Mouse (Mus musculus) embryo, embryonic 10 days (tissue): Measurements from ENCODE around the gene A2ml1.
"Not testable (repeated sequence)": the region's sequence is repeated elsewhere in the genome, so short reads cannot be mapped to it uniquely, and the experiment has no call there.

ENCODE experiments used
- DNase-seq: peaks from one replicate; pipeline ENCODE4 v3.0.0-alpha.2; 2015; ENCODE audit warnings: low spot score

The A2ml1 gene

DNA sequence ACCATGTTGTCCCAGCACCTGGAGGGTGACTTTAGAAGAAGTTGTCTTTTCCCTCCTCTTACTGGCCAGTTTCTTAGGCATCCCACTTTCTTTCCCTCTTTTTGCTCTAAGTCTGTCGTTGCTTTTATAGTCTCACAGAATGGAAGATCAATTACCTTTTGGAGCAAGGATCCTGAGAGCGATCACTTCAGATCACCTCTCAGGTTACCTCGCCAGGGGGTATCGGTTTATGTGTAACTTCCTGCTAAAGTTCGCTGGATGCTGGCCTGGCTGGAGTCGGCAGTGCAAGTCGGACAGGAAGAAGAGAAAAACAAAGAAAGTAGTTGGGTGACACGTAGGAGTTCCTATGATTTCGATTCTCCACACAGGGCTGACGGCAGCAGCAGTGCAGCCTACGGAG lies at the start of gene A2ml1:
A2ml1 (minus strand) TSS at position 101 of the 400 bp plus-strand sequence.
- DNase-seq: no peak

DNA sequence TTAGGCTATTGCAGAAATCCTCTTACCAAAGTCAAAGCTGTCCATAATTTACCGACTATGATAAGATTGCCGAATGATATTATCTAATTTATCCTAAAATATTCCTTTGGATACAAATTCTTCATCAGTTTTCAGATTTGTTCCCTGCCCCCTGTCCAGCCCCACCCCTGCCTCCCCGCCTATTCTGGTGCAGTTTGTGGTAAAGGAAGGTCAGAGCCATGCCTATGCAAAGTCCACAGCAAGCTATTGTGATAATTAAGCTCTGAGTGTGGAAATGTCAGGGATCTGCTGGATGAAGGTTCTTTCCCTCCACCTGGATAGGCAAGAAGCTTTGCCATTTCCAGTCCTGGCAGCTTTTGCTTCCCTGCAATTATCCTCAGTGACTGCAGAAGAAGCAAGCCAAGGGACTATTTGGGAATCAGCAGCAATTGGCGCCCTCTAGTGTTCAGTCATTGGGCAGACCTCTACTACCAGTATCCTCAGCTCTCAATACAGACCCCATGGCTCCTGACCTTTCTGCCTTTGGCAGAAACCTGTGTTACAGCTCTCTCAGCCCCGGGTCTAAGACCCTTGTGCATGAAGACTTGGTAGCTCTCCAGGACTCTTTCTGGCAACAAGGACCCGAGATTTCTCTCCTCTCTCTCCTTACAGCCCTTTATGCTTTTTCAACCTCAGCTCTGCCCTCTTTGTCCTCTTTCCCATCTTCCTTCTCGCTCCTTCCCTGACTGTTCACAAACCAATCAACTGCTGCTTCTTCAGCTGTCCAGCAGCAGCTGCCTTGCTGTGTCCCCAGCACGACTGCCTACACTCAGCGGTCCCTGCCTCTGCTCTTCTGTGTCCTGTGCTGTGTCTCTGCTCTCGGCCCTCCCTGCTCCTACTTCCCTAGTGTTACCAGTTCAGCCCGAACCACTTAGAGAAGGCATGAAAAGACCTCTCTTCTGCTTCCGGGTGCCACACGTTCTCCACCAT lies 48.6 kb upstream of the A2ml1 start:
- DNase-seq: peak; percentile 81

GRCm38 (mm10) chr6:128625246-128625645 lies 43.8 kb upstream of the A2ml1 start:
- not testable (repeated sequence) for DNase-seq

- DNase-seq: no peak
These were observed 43.0 kb upstream of the A2ml1 start for GRCm38 (mm10) chr6:128624425-128624824.

GRCm38 (mm10) chr6:128623433-128623832 lies 42.0 kb upstream of the A2ml1 start, which contains the start of gene Klrb1a:
TSS of gene Klrb1a (minus strand) at chr6:128623533.
- DNase-seq: not testable (repeated sequence)

GRCm38 (mm10) chr6:128622733-128623132 lies 41.3 kb upstream of the A2ml1 start:
- no peak for DNase-seq

GRCm38 (mm10) chr6:128606350-128606749 lies 24.9 kb upstream of the A2ml1 start:
- no peak for DNase-seq

- peak; percentile 69 for DNase-seq
These were observed 23.1 kb upstream of the A2ml1 start for GRCm38 (mm10) chr6:128604512-128604911.

GRCm38 (mm10) chr6:128602463-128603201 lies 21.2 kb upstream of the A2ml1 start:
- DNase-seq: no peak

- no peak for DNase-seq
These were observed 20.6 kb upstream of the A2ml1 start for GRCm38 (mm10) chr6:128602026-128602425.

GRCm38 (mm10) chr6:128599555-128599954 lies 18.1 kb upstream of the A2ml1 start:
- DNase-seq: no peak

- DNase-seq: no peak
These were observed 17.0 kb upstream of the A2ml1 start for GRCm38 (mm10) chr6:128598256-128599047.

DNA sequence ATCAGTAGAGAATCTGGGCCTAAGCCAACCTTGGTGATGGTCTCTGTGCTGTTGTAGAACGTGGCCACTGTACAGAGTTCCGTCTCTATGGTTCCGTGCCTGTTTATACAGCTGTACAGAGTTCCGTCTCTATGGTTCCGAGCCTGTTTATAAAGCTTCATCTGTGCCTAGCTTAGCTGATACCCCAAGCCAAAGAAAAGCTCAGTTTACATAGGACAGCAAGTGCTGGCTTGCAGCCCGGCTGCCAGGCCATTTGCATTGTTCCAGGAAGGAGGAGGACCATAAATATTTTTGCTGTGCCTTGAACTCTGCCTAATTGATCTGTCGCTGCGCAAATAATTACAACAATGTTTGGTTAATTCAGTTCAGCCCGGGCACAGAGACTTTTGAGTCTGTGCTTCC lies 15.7 kb upstream of the A2ml1 start:
- DNase-seq: peak; percentile 63

DNA sequence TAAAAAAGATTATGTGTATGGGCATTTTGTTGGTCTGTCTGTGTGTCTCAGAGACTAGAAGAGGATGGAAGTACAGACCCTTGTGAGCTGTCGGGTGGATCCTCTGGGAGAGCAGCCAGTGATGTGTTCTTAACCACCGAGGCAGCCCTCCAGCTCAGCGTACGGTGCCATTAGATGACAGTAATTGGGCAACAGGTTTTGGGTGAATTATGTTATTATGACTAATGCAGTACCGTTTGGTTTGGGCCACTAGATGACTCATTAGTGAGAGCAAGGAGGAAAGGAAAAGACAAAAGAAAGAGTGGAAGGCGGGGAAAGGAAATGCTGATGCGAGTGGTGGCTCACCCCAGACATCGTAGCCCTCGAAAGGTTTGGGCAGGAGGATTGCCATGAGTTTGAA lies 13.2 kb upstream of the A2ml1 start:
- no peak for DNase-seq

- no peak for DNase-seq
These were observed 8.0 kb upstream of the A2ml1 start for GRCm38 (mm10) chr6:128589426-128589825.

GRCm38 (mm10) chr6:128587619-128588018 lies 6.2 kb upstream of the A2ml1 start:
- DNase-seq: no peak

- DNase-seq: no peak
These were observed 4.3 kb upstream of the A2ml1 start for GRCm38 (mm10) chr6:128585642-128586245.

- DNase-seq: peak; percentile 74
These were observed 2.8 kb upstream of the A2ml1 start for GRCm38 (mm10) chr6:128584070-128584660.

DNA sequence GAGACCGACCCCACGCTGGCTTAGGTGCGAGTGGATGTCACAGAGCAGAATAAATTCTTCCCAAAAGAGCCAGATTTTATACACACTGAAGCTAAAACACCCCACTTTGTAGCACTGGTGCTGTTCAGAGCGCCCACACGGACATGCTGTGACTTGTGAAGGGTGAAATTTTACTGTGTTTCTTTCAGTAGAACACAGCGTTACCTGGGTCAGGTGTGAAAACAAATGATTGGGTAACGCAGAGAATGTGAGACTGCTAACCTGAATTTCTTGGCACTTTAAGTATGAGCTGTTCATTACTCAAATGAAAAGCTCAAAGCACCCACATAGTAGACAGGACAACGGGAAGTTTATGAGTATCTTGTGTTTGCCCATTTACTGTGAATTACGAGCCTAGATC lies 4.1 kb downstream of the A2ml1 start:
- no peak for DNase-seq

DNA sequence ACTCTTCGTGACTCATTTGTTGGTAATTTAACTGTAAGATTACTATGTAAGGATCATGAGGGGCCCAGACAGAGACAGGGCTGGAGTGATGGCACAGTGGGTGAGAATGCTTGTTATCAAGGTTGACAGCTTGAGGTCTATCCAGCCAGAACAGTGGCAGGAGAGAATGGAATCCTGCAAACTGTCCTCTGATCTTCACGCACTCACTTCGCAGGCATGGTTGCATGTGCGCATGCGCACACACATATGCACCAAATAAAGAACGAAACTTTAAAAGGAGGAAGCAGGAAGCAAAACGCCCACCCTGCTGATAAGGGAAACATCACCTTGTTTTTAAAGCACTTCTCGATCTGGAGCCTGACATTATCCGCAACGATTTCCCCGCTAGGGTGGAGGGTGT lies 14.8 kb downstream of the A2ml1 start:
- DNase-seq: no peak

GRCm38 (mm10) chr6:128554049-128554448 lies 27.4 kb downstream of the A2ml1 start:
- no peak for DNase-seq
